Mouse (Mus musculus) liver, postnatal 0 days (tissue): Measurements from ENCODE around the gene Cysrt1.

Source experiments
- CTCF ChIP-seq: sonication (generic); IDR thresholded peaks from 2 replicates; pipeline ENCODE4 v1.5.1; 2016; ENCODE audit warnings: antibody characterized with exemption, low read depth
- EP300 ChIP-seq: IDR thresholded peaks from 2 replicates; pipeline ENCODE4 v1.6.1; 2016; ENCODE audit warnings: antibody characterized with exemption, low read depth, mild to moderate bottlenecking

DNA sequence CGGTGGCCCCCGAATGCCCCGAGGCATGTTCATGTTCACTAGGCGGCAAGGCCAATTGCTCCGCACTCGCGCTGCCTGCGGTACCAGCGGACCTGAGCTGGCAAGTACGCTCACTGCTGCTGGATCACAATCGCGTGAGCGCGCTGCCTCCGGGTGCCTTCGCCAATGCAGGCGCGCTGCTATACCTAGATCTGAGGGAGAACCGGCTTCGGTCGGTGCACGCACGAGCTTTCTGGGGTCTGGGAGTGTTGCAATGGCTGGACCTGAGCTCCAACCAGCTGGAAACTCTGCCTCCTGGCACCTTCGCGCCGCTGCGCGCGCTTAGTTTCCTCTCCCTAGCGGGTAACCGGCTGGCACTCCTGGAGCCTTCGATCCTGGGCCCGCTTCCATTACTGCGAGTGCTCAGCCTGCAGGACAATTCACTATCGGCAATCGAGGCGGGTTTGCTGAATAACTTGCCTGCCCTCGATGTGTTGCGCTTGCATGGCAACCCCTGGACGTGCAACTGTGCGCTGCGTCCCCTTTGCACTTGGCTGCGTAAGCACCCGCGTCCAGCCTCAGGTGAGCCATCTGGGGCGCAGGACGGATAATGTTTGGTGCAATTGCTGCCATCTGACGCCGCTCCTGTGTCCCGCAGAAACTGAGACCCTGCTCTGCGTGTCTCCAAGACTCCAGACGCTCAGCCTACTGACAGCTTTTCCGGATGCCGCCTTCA is 48.0 kb upstream of the Cysrt1 start:
- TF ChIP-seq EP300 (no peak), CTCF (no peak)
